Mouse (Mus musculus) mouse trophoblast stem cell (cell line): ENCODE data around the gene Jade1.

Source experiments
- in situ Hi-C, 2 experiments: fragments of 300-500 bp; cut with MseI, MboI; formaldehyde crosslinking; loops; 2 replicates in 1 of 2; 3 replicates in 1 of 2; pipeline ENCODE4 v1.15.1; 2025

The Jade1 gene

GRCm38 (mm10) chr3:41598412-41598811 lies 42.9 kb downstream of the Jade1 start:
- in situ Hi-C loops, result no loop called here

GRCm38 (mm10) chr3:41599226-41599625 lies 43.7 kb downstream of the Jade1 start:
- in situ Hi-C loops, result no loop called here

- in situ Hi-C loops, result no loop called here
Measured at GRCm38 (mm10) chr3:41599806-41600589, 44.5 kb downstream of the Jade1 start.

GRCm38 (mm10) chr3:41601226-41602020 lies 45.9 kb downstream of the Jade1 start:
- in situ Hi-C loops, result no loop called here

GRCm38 (mm10) chr3:41602933-41603332 lies 47.4 kb downstream of the Jade1 start:
- in situ Hi-C loops, result no loop called here

- in situ Hi-C loops, result no loop called here
Measured at GRCm38 (mm10) chr3:41603470-41604019, 48.0 kb downstream of the Jade1 start.

GRCm38 (mm10) chr3:41604629-41605321 lies 49.2 kb downstream of the Jade1 start:
- in situ Hi-C loops, result no loop called here

- in situ Hi-C loops, result no loop called here
Measured at GRCm38 (mm10) chr3:41605601-41606329, 50.2 kb downstream of the Jade1 start.

- in situ Hi-C loops, result no loop called here
Measured at GRCm38 (mm10) chr3:41606330-41606664, 50.8 kb downstream of the Jade1 start.

- in situ Hi-C loops, result no loop called here
Measured at GRCm38 (mm10) chr3:41607050-41607449, 51.5 kb downstream of the Jade1 start.

- in situ Hi-C loops, result no loop called here
Measured at GRCm38 (mm10) chr3:41607467-41607866, 51.9 kb downstream of the Jade1 start.

- in situ Hi-C loops, result no loop called here
Measured at GRCm38 (mm10) chr3:41609071-41609470, 53.5 kb downstream of the Jade1 start.

GRCm38 (mm10) chr3:41612211-41612610 lies 56.7 kb downstream of the Jade1 start:
- in situ Hi-C loops, result no loop called here

- in situ Hi-C loops, result no loop called here
Measured at GRCm38 (mm10) chr3:41613706-41614105, 58.2 kb downstream of the Jade1 start.

GRCm38 (mm10) chr3:41614230-41614985 lies 58.9 kb downstream of the Jade1 start:
- in situ Hi-C loops, result no loop called here

- in situ Hi-C loops, result no loop called here
Measured at GRCm38 (mm10) chr3:41618036-41618435, 62.5 kb downstream of the Jade1 start.

GRCm38 (mm10) chr3:41618488-41618887 lies 63.0 kb downstream of the Jade1 start:
- in situ Hi-C loops, result no loop called here

GRCm38 (mm10) chr3:41620971-41621370 lies 65.4 kb downstream of the Jade1 start:
- in situ Hi-C loops, result no loop called here

GRCm38 (mm10) chr3:41655642-41656041 lies 100.1 kb downstream of the Jade1 start:
- in situ Hi-C loops, result no loop called here
